Mouse (Mus musculus) heart, postnatal 14 days (tissue): ENCODE data around the gene Zbtb14. TPM values are rescaled to one million over a fixed set of nuclear protein-coding genes. Genes with fewer than 3 reads are reported as not detected.

Source experiments
- DNase-seq, 2 experiments: peaks; one replicate each; pipeline ENCODE4 v3.0.0; 2021 to 2022
- intact Hi-C: fragments of 180-260 bp; cut with DNase I; formaldehyde crosslinking; loops from one replicate; pipeline ENCODE4 v1.15.1; 2025
- long read RNA-seq, 2 experiments: library from polyadenylated mRNA; stranded (forward); transcript quantifications; one replicate each; pipeline ENCODE4 v2.0.0; 2021
- total RNA-seq, 2 experiments: library from RNA; stranded (reverse); gene quantifications; 2 replicates each; pipeline ENCODE4 v1.2.3; 2021

Zbtb14 gene
- 10 to 100 TPM; 10.3 to 11.0 TPM for total RNA-seq
- long read RNA-seq, experiment 1, full-length matches to known transcripts = 27 of 33 reads
- long read RNA-seq, experiment 1, partial matches to known transcripts = 5 of 33 reads
- long read RNA-seq, experiment 1, other reads (novel, unspliced or antisense) = 1 of 33 reads
- long read RNA-seq, experiment 2, full-length matches to known transcripts = 26 of 29 reads
- long read RNA-seq, experiment 2, partial matches to known transcripts = 3 of 29 reads
- long read RNA-seq, experiment 2, other reads (novel, unspliced or antisense) = 0 of 29 reads

GRCm38 (mm10) chr17:69382511-69383100 is at the start of gene Zbtb14:
Gene Zbtb14 (plus strand): TSS chr17:69383050.
- DNase-seq = peak; percentile 94 to 96
- intact Hi-C loops = loop anchor here (2.0 kb wide), 2 partner anchors 34 to 56 kb away; partner anchors contain the start of gene Akain1

GRCm38 (mm10) chr17:69346056-69346455 is 36.8 kb upstream of the Zbtb14 start:
- no peak for DNase-seq
- intact Hi-C loops = loop anchor here (10.0 kb wide), 1 partner anchor 191 kb away; no protein-coding TSS in a partner anchor

- intact Hi-C loops = loop anchor here (10.0 kb wide), 1 partner anchor 194 kb away; no protein-coding TSS in a partner anchor
- peak; percentile 3 to 34 for DNase-seq
These were observed 33.8 kb upstream of the Zbtb14 start for GRCm38 (mm10) chr17:69349014-69349531.

GRCm38 (mm10) chr17:69365049-69365448 is 17.8 kb upstream of the Zbtb14 start:
- DNase-seq = peak; percentile 19 to 48
- intact Hi-C loops = no loop called here

GRCm38 (mm10) chr17:69380838-69381237 is 2.0 kb upstream of the Zbtb14 start:
- intact Hi-C loops = no loop called here
- no peak for DNase-seq

GRCm38 (mm10) chr17:69383201-69383940 is 521 bp downstream of the Zbtb14 start:
- DNase-seq = peak; percentile 82 to 86
- intact Hi-C loops = loop anchor here (2.0 kb wide), 2 partner anchors 33 to 55 kb away; partner anchors contain the start of gene Akain1

- peak in 1 of 2 experiments; percentile 63 for DNase-seq
- intact Hi-C loops = loop anchor here (2.0 kb wide), 2 partner anchors 33 to 55 kb away; partner anchors contain the start of gene Akain1
These were observed 1.3 kb downstream of the Zbtb14 start for GRCm38 (mm10) chr17:69383941-69384665.

GRCm38 (mm10) chr17:69396147-69397033 is 13.5 kb downstream of the Zbtb14 start:
- DNase-seq = peak; percentile 44 to 59
- intact Hi-C loops = no loop called here

- DNase-seq = no peak
- intact Hi-C loops = no loop called here
These were observed 14.3 kb downstream of the Zbtb14 start for GRCm38 (mm10) chr17:69397163-69397562.

GRCm38 (mm10) chr17:69398092-69398491 is 15.2 kb downstream of the Zbtb14 start:
- intact Hi-C loops = no loop called here
- no peak for DNase-seq

- intact Hi-C loops = no loop called here
- DNase-seq = no peak
These were observed 18.3 kb downstream of the Zbtb14 start for GRCm38 (mm10) chr17:69401146-69401545.

GRCm38 (mm10) chr17:69416163-69416562 is 33.3 kb downstream of the Zbtb14 start:
- DNase-seq = no peak
- intact Hi-C loops = loop anchor here (2.0 kb wide), 1 partner anchor 33 kb away; the partner anchor contains the start of gene Zbtb14

- intact Hi-C loops = loop anchor here (2.0 kb wide), 1 partner anchor 34 kb away; the partner anchor contains the start of gene Zbtb14
- DNase-seq = peak; percentile 97 to 98
These were observed 34.2 kb downstream of the Zbtb14 start for GRCm38 (mm10) chr17:69416920-69417661.

GRCm38 (mm10) chr17:69417724-69418373 is 35.0 kb downstream of the Zbtb14 start:
- DNase-seq = no peak
- intact Hi-C loops = loop anchor here (2.0 kb wide), 1 partner anchor 35 kb away; the partner anchor contains the start of gene Zbtb14

- intact Hi-C loops = no loop called here
- no peak for DNase-seq
These were observed 38.7 kb downstream of the Zbtb14 start for GRCm38 (mm10) chr17:69421592-69421991.

- DNase-seq = no peak
- intact Hi-C loops = loop anchor here (2.0 kb wide), 1 partner anchor 55 kb away; the partner anchor contains the start of gene Zbtb14
These were observed 55.0 kb downstream of the Zbtb14 start for GRCm38 (mm10) chr17:69437836-69438235.

- intact Hi-C loops = loop anchor here (2.0 kb wide), 1 partner anchor 56 kb away; the partner anchor contains the start of gene Zbtb14
- no peak for DNase-seq
These were observed 55.6 kb downstream of the Zbtb14 start for GRCm38 (mm10) chr17:69438486-69438885.
